Mouse (Mus musculus) stomach, postnatal 0 days (tissue): ENCODE data around the gene Ptcd2. TPM values are rescaled to one million over a fixed set of nuclear protein-coding genes. Genes with fewer than 3 reads are reported as not detected.

Experiments used
- ATAC-seq: fragments of 200-750 bp; cut with Nextera tagmentation; 2 replicates; pipeline ENCODE4 v1.8.0; 2017; ENCODE audit not compliant: low FRiP score, low TSS enrichment
- DNase-seq: peaks from one replicate; pipeline ENCODE4 v3.0.0-alpha.2; 2016; ENCODE audit warnings: low spot score
- H3K27ac ChIP-seq: fragments of 300-500 bp; sonication (generic); replicated peaks from 2 replicates; pipeline ENCODE4 v1.5.1; 2014; ENCODE audit warnings: mild to moderate bottlenecking, control low read depth
- H3K27me3 ChIP-seq: fragments of 300-500 bp; sonication (generic); 2 replicates; pipeline ENCODE4 v1.6.1; 2014; ENCODE audit warnings: low read length; ENCODE audit not compliant: control insufficient read depth, insufficient read depth
- H3K36me3 ChIP-seq: fragments of 300-500 bp; sonication (generic); 2 replicates; pipeline ENCODE4 v1.6.1; 2014; ENCODE audit warnings: low read length, mixed read lengths; ENCODE audit not compliant: control insufficient read depth, insufficient read depth
- H3K4me1 ChIP-seq: fragments of 300-500 bp; sonication (generic); replicated peaks from 2 replicates; pipeline ENCODE4 v1.6.1; 2014; ENCODE audit warnings: antibody characterized with exemption; ENCODE audit not compliant: control insufficient read depth, insufficient read depth
- H3K4me2 ChIP-seq: fragments of 300-500 bp; sonication (generic); replicated peaks from 2 replicates; pipeline ENCODE4 v1.6.1; 2014; ENCODE audit warnings: low read depth, mild to moderate bottlenecking, control low read depth, moderate library complexity
- H3K4me3 ChIP-seq: fragments of 300-500 bp; sonication (generic); 2 replicates; pipeline ENCODE4 v1.5.1; 2014; ENCODE audit warnings: low read depth, low read length, control low read depth
- H3K9ac ChIP-seq: fragments of 300-500 bp; sonication (generic); 2 replicates; pipeline ENCODE4 v1.6.1; 2014; ENCODE audit warnings: mild to moderate bottlenecking, low read length, control low read depth, mixed read lengths
- H3K9me3 ChIP-seq: fragments of 300-500 bp; sonication (generic); 2 replicates; pipeline ENCODE4 v1.6.1; 2016; ENCODE audit warnings: low read length; ENCODE audit not compliant: control insufficient read depth
- CTCF ChIP-seq: IDR thresholded peaks from 2 replicates; pipeline ENCODE4 v1.5.1; 2016; ENCODE audit warnings: antibody characterized with exemption, low read depth, mild to moderate bottlenecking, moderate library complexity
- EP300 ChIP-seq: optimal IDR thresholded peaks from 2 replicates; pipeline ENCODE3; 2016; ENCODE audit warnings: antibody characterized with exemption
- WGBS: fragments of 180-500 bp; shearing (Covaris S2); extraction: QIAGEN DNeasy Blood & Tissue Kit; methylation state at CpG from one replicate; pipeline ENCODE4 v1.1.7; 2014; 5-methylcytosine and 5-hydroxymethylcytosine counted together
- polyA plus RNA-seq: library from polyadenylated mRNA; unstranded; fragments of >200 nt; fragmentation: Nextera tagmentation; extraction: Ambion mirVana; gene quantifications from 2 replicates; pipeline ENCODE4 v1.2.1, GENCODE M21; 2015

The Ptcd2 gene
- polyA plus RNA-seq, 1 experiment from 2014 or later, result 30.1 TPM

GRCm38 (mm10) chr13:99352758-99353489 is 8.4 kb upstream of the Ptcd2 start:
- Histone ChIP-seq H3K4me1 (no peaks in the 10 kb centered on the region), H3K27ac (peak overlapping the region; percentile 90), H3K9me3 (no peaks in the 10 kb centered on the region), H3K36me3 (peaks cover 3% of the 10 kb centered on the region; the same call in 1 of the 2 replicates), H3K4me3 (peak overlapping the region; percentile 34), H3K9ac (no peak overlapping the region), H3K4me2 (peak overlapping the region; percentile 60), H3K27me3 (no peaks in the 10 kb centered on the region)
- ATAC-seq (peak; percentile 100), DNase-seq (peak; percentile 96)
- WGBS, result 8% methylated on average over 28 of the region's 28 CpGs
- TF ChIP-seq EP300 (no peak), CTCF (peak; percentile 100)

- 83% methylated on average over 3 of the region's 3 CpGs for WGBS
- Histone ChIP-seq H3K9me3 (no peaks in the 10 kb centered on the region), H3K36me3 (peaks cover 3% of the 10 kb centered on the region; the same call in 1 of the 2 replicates), H3K27me3 (no peaks in the 10 kb centered on the region), H3K27ac (no peak overlapping the region), H3K9ac (no peak overlapping the region), H3K4me2 (no peak overlapping the region), H3K4me3 (no peak overlapping the region), H3K4me1 (no peaks in the 10 kb centered on the region)
- no peak for ATAC-seq
- no peak for DNase-seq
- TF ChIP-seq CTCF (no peak), EP300 (no peak)
Observed at GRCm38 (mm10) chr13:99351596-99351995, 7.1 kb upstream of the Ptcd2 start.

GRCm38 (mm10) chr13:99351186-99351585 is 6.7 kb upstream of the Ptcd2 start:
- Histone ChIP-seq H3K4me2 (no peak overlapping the region), H3K4me1 (no peaks in the 10 kb centered on the region), H3K9ac (no peak overlapping the region), H3K9me3 (no peaks in the 10 kb centered on the region), H3K36me3 (peaks cover 3% of the 10 kb centered on the region; the same call in 1 of the 2 replicates), H3K4me3 (no peak overlapping the region), H3K27ac (no peak overlapping the region), H3K27me3 (no peaks in the 10 kb centered on the region)
- TF ChIP-seq EP300 (no peak), CTCF (no peak)
- no peak for DNase-seq
- WGBS, result 52% methylated on average over 8 of the region's 8 CpGs
- no peak for ATAC-seq

GRCm38 (mm10) chr13:99350009-99350408 is 5.5 kb upstream of the Ptcd2 start:
- Histone ChIP-seq H3K27ac (no peak overlapping the region), H3K4me2 (no peak overlapping the region), H3K4me3 (no peak overlapping the region), H3K27me3 (no peaks in the 10 kb centered on the region), H3K4me1 (no peaks in the 10 kb centered on the region), H3K9me3 (no peaks in the 10 kb centered on the region), H3K36me3 (peaks cover 3% of the 10 kb centered on the region; the same call in 1 of the 2 replicates), H3K9ac (no peak overlapping the region)
- TF ChIP-seq CTCF, result no peak
- no peak for TF ChIP-seq EP300
- DNase-seq (no peak), ATAC-seq (no peak)
- WGBS, result 92% methylated on average over 6 of the region's 6 CpGs

- Histone ChIP-seq H3K9ac (peak overlapping the region; percentile 90), H3K4me3 (peak overlapping the region; percentile 88), H3K27ac (peak overlapping the region; percentile 90), H3K9me3 (no peaks in the 10 kb centered on the region), H3K36me3 (peaks cover 18% of the 10 kb centered on the region; the same call in 1 of the 2 replicates), H3K4me1 (no peaks in the 10 kb centered on the region), H3K4me2 (peak overlapping the region; percentile 77), H3K27me3 (no peaks in the 10 kb centered on the region)
- TF ChIP-seq CTCF (no peak), EP300 (no peak)
- WGBS, result 1% methylated on average over 30 of the region's 30 CpGs
- ATAC-seq (no peak), DNase-seq (no peak)
Observed at GRCm38 (mm10) chr13:99343876-99344598, 468 bp downstream of the Ptcd2 start.

- Histone ChIP-seq H3K27me3 (no peaks in the 10 kb centered on the region), H3K9me3 (no peaks in the 10 kb centered on the region), H3K36me3 (peaks cover 15% of the 10 kb centered on the region), H3K4me1 (no peaks in the 10 kb centered on the region), H3K27ac (no peak overlapping the region), H3K4me3 (no peak overlapping the region), H3K4me2 (no peak overlapping the region), H3K9ac (no peak overlapping the region)
- no peak for ATAC-seq
- no peak for DNase-seq
- TF ChIP-seq CTCF, result no peak
- no peak for TF ChIP-seq EP300
- WGBS, result 97% methylated on average over 6 of the region's 6 CpGs
Observed at GRCm38 (mm10) chr13:99341504-99341903, 3.0 kb downstream of the Ptcd2 start.
